Mouse (Mus musculus) limb, embryonic 12.5 days (tissue): ENCODE data around the gene Tas2r117. TPM values are rescaled to one million over a fixed set of nuclear protein-coding genes. Genes with fewer than 3 reads are reported as not detected.

Source experiments
- ATAC-seq: fragments of 200-750 bp; cut with Nextera tagmentation; 2 replicates; pipeline ENCODE4 v1.8.0; 2017; ENCODE audit warnings: low read depth, moderate TSS enrichment; ENCODE audit not compliant: insufficient number of reproducible peaks, insufficient read depth, low FRiP score, low TSS enrichment
- H3K27ac ChIP-seq: fragments of 300-500 bp; sonication (generic); 2 replicates; pipeline ENCODE4 v1.5.1; 2016; ENCODE audit warnings: mild to moderate bottlenecking, moderate library complexity
- H3K27me3 ChIP-seq: fragments of 300-500 bp; sonication (generic); 2 replicates; pipeline ENCODE4 v1.6.1; 2016; ENCODE audit warnings: mild to moderate bottlenecking, moderate library complexity
- H3K36me3 ChIP-seq: fragments of 300-500 bp; sonication (generic); 2 replicates; pipeline ENCODE4 v1.6.1; 2016; ENCODE audit warnings: mild to moderate bottlenecking, moderate library complexity
- H3K4me1 ChIP-seq: fragments of 300-500 bp; sonication (generic); replicated peaks from 2 replicates; pipeline ENCODE4 v1.6.1; 2016
- H3K4me2 ChIP-seq: fragments of 300-500 bp; sonication (generic); 2 replicates; pipeline ENCODE4 v1.6.1; 2016; ENCODE audit warnings: mild to moderate bottlenecking, moderate library complexity
- H3K4me3 ChIP-seq: fragments of 300-500 bp; sonication (generic); replicated peaks from 2 replicates; pipeline ENCODE4 v1.5.1; 2016; ENCODE audit warnings: mild to moderate bottlenecking
- H3K9ac ChIP-seq: fragments of 300-500 bp; sonication (generic); replicated peaks from 2 replicates; pipeline ENCODE4 v1.6.1; 2016; ENCODE audit warnings: mild to moderate bottlenecking, moderate library complexity
- H3K9me3 ChIP-seq: fragments of 300-500 bp; sonication (generic); 2 replicates; pipeline ENCODE4 v1.6.1; 2016; ENCODE audit warnings: mild to moderate bottlenecking, moderate library complexity
- WGBS: fragments of 180-500 bp; shearing (Covaris S2); methylation state at CpG from one replicate; pipeline ENCODE4 v1.1.7; 2016; 5-methylcytosine and 5-hydroxymethylcytosine counted together
- polyA plus RNA-seq: library from polyadenylated mRNA; unstranded; fragments of >200 nt; fragmentation: Nextera tagmentation; extraction: Ambion mirVana; gene quantifications from 2 replicates; pipeline ENCODE4 v1.2.1, GENCODE M21; 2016

The Tas2r117 gene
- polyA plus RNA-seq: not detected in 2 replicates

DNA sequence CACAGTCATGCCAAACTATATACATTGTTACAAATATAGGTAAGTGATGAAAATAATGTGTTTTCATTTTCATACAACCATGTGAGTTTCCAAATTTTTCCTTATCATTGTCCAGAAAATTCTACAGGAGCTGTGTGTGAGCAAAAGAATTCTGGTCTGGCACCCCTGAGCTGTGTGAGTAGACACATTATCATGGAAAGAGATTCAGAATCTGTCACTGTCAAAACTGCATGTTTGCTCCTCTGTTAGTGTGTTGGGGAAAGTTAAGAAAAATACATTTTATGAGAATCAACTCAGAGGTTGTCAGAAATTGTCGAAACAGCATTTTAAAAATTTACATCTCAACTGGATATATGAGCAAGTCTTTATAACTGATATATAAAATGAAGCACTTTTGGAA is at the start of gene Tas2r117:
TSS of gene Tas2r117 (plus strand) at position 301 of the 400 bp plus-strand sequence.
- ATAC-seq: no peak

DNA sequence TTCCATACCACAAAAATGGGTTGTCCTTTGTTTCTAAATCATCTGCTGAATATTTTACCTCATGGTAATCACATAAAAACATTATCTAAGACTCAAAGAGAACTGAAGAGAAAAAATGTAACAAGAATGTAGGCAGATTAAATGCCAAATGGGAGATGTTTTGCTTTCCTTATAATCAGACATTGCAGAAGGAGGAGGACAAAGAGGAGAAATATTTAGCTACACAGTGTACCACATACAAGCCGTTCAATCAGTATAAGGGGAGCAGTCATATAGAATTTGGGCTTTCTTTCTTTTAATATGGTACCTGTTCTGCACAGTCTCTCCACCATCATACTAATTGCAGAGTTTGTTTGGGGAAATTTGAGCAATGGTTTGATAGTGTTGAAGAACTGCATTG is 48.2 kb upstream of the Tas2r117 start, which contains the start of gene Tas2r124:
TSS of gene Tas2r124 (plus strand) at position 301 of the 400 bp plus-strand sequence.
- no peak within 1 kb of the TSS for H3K4me3 ChIP-seq
- H3K4me2 ChIP-seq: no peak within 1 kb of the TSS
- H3K4me1 ChIP-seq: no peaks in the 10 kb centered on the region
- H3K36me3 ChIP-seq: no peaks in the 10 kb centered on the region
- ATAC-seq: no peak
- WGBS: 83% methylated on average over 1 of the region's 1 CpGs
- no peak within 1 kb of the TSS for H3K27ac ChIP-seq
- no peaks in the 10 kb centered on the region for H3K27me3 ChIP-seq
- no peaks in the 10 kb centered on the region for H3K9me3 ChIP-seq
- no peak within 1 kb of the TSS for H3K9ac ChIP-seq

More for the DNA sequence above, at the start of gene Tas2r117:
- Histone ChIP-seq H3K36me3 (no peaks in the 10 kb centered on the region), H3K9ac (no peak within 1 kb of the TSS), H3K9me3 (no peaks in the 10 kb centered on the region), H3K4me1 (no peaks in the 10 kb centered on the region), H3K4me3 (no peak within 1 kb of the TSS), H3K27me3 (no peaks in the 10 kb centered on the region), H3K27ac (no peak within 1 kb of the TSS), H3K4me2 (no peak within 1 kb of the TSS)
- 84% methylated on average over 1 of the region's 1 CpGs for WGBS

DNA sequence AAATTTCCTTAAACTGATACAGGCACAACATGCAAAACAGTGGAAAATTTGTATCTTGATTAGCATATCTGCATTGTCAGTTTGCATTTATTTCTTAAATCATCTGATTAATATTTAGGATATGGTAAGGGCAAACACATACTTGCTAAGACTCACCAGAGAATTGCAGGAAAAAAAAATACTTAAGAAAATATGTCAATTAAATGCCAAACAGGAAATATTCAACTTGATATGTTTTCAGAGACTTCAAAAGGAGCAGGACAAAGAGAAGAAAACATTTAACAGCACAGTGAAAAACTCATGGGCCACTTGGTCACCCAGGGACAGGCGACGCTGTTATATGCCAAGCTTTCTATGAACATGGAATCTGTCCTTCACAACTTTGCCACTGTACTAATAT is 40.8 kb upstream of the Tas2r117 start, which contains the start of gene Tas2r102:
TSS of gene Tas2r102 (plus strand) at position 301 of the 400 bp plus-strand sequence.
- Histone ChIP-seq H3K4me2 (no peak within 1 kb of the TSS), H3K9me3 (no peaks in the 10 kb centered on the region), H3K36me3 (no peaks in the 10 kb centered on the region), H3K4me1 (no peaks in the 10 kb centered on the region), H3K9ac (no peak within 1 kb of the TSS), H3K4me3 (no peak within 1 kb of the TSS), H3K27me3 (no peaks in the 10 kb centered on the region), H3K27ac (no peak within 1 kb of the TSS)
- 92% methylated on average over 2 of the region's 2 CpGs for WGBS
- ATAC-seq: no peak

DNA sequence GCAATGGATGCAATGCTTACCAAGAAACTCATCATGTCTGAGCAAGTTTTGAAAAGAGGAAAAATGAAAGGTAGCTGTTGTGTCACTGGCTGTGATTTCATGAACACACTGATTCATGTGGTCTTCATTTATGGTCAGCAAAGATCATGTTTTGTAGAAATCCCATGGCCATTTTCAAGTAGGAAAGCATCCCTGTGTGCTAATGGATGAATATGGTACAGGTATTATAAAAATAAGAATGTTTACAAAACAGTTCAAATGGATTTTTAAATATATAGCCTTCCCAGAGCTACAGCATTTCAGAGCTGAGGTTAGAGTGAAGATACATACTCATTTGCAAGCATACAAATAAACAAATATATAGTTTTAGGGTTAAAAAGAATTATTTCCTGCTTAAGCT is 24.6 kb upstream of the Tas2r117 start, which contains the start of gene Tas2r136:
TSS of gene Tas2r136 (minus strand) at position 101 of the 400 bp plus-strand sequence.
- H3K9me3 ChIP-seq: no peaks in the 10 kb centered on the region
- H3K27me3 ChIP-seq: no peaks in the 10 kb centered on the region
- no peak within 1 kb of the TSS for H3K4me2 ChIP-seq
- H3K4me1 ChIP-seq: no peaks in the 10 kb centered on the region
- no peak within 1 kb of the TSS for H3K9ac ChIP-seq
- H3K36me3 ChIP-seq: no peaks in the 10 kb centered on the region
- no peak for ATAC-seq
- H3K27ac ChIP-seq: no peak within 1 kb of the TSS
- no peak within 1 kb of the TSS for H3K4me3 ChIP-seq

DNA sequence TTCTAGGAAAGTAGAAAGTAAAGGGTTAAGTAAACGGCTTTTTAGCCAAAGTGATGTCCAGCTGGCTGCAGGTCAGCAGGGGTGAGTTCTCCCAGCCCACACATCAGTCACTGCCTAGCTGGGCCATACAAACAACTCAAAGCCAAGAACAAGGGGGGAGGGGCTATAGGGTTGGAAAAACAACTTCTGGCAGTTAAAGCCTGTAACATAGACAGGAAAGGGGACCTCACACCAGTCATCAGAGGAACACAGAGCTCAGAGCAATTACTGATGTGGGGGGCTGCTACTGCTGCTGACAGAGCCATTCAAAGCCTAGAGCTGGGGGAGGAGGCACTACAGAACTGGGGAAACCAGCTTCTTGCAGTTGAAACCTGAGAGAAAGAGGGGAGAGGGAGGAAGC is 7.2 kb upstream of the Tas2r117 start:
- no peak overlapping the region for H3K9ac ChIP-seq
- 18% methylated on average over 1 of the region's 1 CpGs for WGBS
- H3K27ac ChIP-seq: no peak overlapping the region
- ATAC-seq: no peak
- H3K9me3 ChIP-seq: peaks cover 31% of the 10 kb centered on the region
- H3K4me1 ChIP-seq: no peaks in the 10 kb centered on the region
- no peak overlapping the region for H3K4me2 ChIP-seq
- no peak overlapping the region for H3K4me3 ChIP-seq
- H3K27me3 ChIP-seq: no peaks in the 10 kb centered on the region
- no peaks in the 10 kb centered on the region for H3K36me3 ChIP-seq

DNA sequence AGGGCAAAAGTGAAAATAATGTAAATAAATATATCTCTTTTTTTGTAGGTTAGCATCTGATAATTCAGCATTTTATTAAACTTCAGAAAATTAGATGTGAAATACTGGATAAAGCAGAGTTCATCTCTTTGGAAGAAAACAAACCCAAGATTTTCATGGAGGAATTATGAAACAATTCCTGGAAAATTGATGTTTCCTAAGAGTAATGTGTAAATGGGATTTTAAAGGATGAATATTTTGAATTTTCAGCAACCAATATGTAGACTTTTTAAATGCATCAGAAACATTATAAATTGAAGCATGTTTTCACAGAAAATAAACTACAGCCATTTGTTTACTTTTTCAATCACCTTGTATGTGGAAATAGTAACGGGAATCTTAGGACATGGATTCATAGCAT is 44.2 kb downstream of the Tas2r117 start, which contains the start of gene Tas2r123:
TSS of gene Tas2r123 (plus strand) at position 301 of the 400 bp plus-strand sequence.
- Histone ChIP-seq H3K27me3 (no peaks in the 10 kb centered on the region), H3K4me1 (no peaks in the 10 kb centered on the region), H3K4me3 (no peak within 1 kb of the TSS), H3K27ac (no peak within 1 kb of the TSS), H3K36me3 (no peaks in the 10 kb centered on the region), H3K4me2 (no peak within 1 kb of the TSS), H3K9ac (no peak within 1 kb of the TSS), H3K9me3 (no peaks in the 10 kb centered on the region)
- WGBS: 81% methylated on average over 1 of the region's 1 CpGs
- ATAC-seq: no peak

Other genes with a start within 250 kb of the Tas2r117 start
- gene Prh1, start 233.0 kb upstream of the Tas2r117 start, polyA plus RNA-seq: not detected in 2 replicates
- gene Prp2, start 206.9 kb upstream of the Tas2r117 start, polyA plus RNA-seq: not detected in 2 replicates
- not detected in 2 replicates for gene A630073D07Rik, start 151.3 kb upstream of the Tas2r117 start, polyA plus RNA-seq
- gene Tas2r120, start 145.9 kb upstream of the Tas2r117 start, polyA plus RNA-seq: not detected in 2 replicates
- not detected in 2 replicates for gene Tas2r121, start 101.8 kb upstream of the Tas2r117 start, polyA plus RNA-seq
- gene Tas2r122, start 90.9 kb upstream of the Tas2r117 start, polyA plus RNA-seq: not detected in 2 replicates
- not detected in 2 replicates for gene Tas2r115, start 64.8 kb upstream of the Tas2r117 start, polyA plus RNA-seq
- gene Tas2r124, start 48.1 kb upstream of the Tas2r117 start, polyA plus RNA-seq: not detected in 2 replicates
- gene Tas2r102, start 40.7 kb upstream of the Tas2r117 start, polyA plus RNA-seq: not detected in 2 replicates
- not detected in 2 replicates for gene Tas2r136, start 24.7 kb upstream of the Tas2r117 start, polyA plus RNA-seq
- not detected in 2 replicates for gene Tas2r123, start 44.3 kb downstream of the Tas2r117 start, polyA plus RNA-seq
- not detected in 2 replicates for gene Tas2r116, start 52.6 kb downstream of the Tas2r117 start, polyA plus RNA-seq
- gene Tas2r110, start 65.2 kb downstream of the Tas2r117 start, polyA plus RNA-seq: not detected in 2 replicates
- gene Tas2r113, start 90.2 kb downstream of the Tas2r117 start, polyA plus RNA-seq: not detected in 2 replicates
- not detected in 2 replicates for gene Tas2r125, start 106.8 kb downstream of the Tas2r117 start, polyA plus RNA-seq
- not detected in 2 replicates for gene Tas2r129, start 148.3 kb downstream of the Tas2r117 start, polyA plus RNA-seq
- gene Tas2r131, start 155.1 kb downstream of the Tas2r117 start, polyA plus RNA-seq: not detected in 2 replicates
- not detected in 2 replicates for gene Tas2r109, start 178.1 kb downstream of the Tas2r117 start, polyA plus RNA-seq
- gene Tas2r103, start 234.3 kb downstream of the Tas2r117 start, polyA plus RNA-seq: not detected in 2 replicates